Mouse (Mus musculus): ENCODE measurements at regions not wholly inside any gene's neighbourhood (a gene's known extent, or its start where the extent isn't known, plus 50 kb on each side); places are given as distances from the start of the nearest gene placed in this dataset.

- DNase-seq, result peak; percentile 21
These were observed 81.0 kb downstream of the Maf start for GRCm38 (mm10) chr8:115626396-115627136.

DNA sequence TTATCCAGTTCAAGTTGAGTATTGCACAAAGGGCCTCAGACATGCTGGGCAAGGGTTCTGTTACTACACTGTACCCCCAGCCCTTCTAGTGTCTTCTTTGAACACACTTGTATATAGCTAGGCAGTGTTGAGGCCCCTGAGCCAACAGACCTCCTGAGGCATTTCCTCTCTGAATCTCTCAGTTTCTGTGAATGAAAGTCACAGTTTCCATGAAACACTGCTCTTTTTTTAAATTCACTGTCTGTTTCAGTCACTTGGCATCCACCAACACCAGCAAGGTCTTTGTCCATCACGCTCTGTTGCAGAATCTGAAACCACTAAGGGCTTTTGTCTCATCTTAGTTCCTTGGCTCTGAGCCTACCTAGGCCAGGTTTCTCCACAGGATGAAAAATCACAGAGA lies 82.5 kb downstream of the Maf start:
- peak; percentile 27 for DNase-seq

DNA sequence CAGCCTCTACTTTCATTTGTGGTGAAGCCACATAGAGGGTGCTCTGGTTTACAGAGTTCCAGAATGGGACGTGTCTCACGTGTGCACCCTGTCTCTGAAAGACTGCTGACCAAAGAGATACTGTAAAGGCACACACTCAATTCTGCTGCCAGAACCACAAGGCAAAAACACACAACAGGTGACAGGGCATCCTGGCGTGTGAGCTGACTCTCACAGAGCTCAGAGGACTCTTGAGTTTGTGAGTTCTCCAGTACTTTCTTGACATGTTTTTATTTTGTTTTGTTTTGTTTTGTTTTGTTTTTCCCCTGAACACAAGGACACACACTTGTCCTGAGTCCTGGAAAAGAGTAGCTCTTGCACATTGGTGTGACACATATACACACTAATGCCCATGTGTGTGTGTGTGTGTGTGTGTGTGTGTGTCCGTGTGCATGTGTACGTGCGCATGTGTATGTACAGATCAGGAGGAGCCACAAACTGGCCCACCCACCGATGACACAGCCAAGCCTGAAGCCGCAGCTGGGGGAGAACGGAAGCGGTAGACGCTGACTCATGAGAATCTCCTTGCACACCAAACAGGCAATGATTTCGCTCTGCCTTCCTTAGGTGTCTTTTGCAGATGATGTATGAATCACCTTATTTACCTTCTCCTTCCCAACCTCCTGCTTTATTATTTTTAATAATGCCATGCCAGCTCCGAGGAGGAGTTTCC lies 89.4 kb downstream of the Maf start:
- DNase-seq, result no peak

GRCm38 (mm10) chr8:115616871-115617605 lies 90.6 kb downstream of the Maf start:
- peak; percentile 92 for DNase-seq

GRCm38 (mm10) chr8:115613946-115614584 lies 93.5 kb downstream of the Maf start:
- no peak for DNase-seq

- DNase-seq, result no peak
These were observed 95.5 kb downstream of the Maf start for GRCm38 (mm10) chr8:115612119-115612518.

DNA sequence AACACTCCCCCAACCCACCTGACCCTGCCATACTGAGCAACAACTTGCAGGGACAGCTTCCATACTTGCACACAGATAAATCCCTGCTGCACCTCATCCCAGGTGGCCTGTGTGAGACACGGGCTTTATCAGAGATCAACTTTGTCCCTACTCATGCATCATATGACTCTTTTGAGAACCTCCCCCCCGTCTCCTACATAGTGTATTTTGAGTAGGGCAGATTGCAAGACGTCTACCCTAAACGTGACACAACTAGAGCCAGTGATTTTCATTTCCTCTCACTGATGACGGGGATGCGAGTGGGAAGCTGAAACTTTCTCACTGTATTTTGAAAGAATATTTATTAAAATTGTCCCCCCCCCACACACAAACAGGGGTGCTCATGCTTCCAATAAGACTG lies 107.8 kb downstream of the Maf start:
- no peak for DNase-seq

- peak; percentile 46 for DNase-seq
These were observed 110.2 kb downstream of the Maf start for GRCm38 (mm10) chr8:115597226-115597953.

GRCm38 (mm10) chr8:115589721-115590120 lies 117.9 kb downstream of the Maf start:
- no peak for DNase-seq

GRCm38 (mm10) chr8:115589076-115589475 lies 118.5 kb downstream of the Maf start:
- no peak for DNase-seq

DNA sequence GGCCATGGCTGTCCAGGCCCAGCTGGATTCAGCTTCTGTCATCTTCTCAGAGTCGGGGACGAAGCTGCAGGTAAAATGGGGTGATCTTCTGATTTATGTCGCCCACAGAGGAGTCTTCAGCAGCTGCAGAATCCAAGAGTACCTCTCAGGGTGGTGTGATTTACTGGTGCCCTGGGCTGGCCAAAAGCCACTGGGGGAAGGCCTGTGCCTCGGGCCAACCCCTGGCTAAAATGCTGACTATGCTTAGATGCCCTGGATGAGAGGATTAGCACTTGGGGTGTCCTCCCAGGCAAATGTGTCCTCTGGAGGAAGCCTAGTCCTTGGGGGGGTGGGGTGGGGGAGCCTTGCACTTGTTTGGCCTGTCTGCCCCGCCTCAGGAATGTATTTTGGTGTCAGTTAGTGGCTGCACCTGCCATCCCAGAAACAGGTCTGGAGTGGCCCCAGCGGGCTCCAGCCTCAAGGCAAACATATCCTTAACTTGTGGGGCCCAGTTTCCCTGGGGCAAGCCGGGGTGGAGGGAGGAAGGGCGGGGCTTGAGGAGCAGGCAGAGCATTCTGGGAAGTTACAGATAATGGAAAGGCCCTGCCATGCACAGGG lies 123.2 kb downstream of the Maf start:
- no peak for DNase-seq

- DNase-seq, result no peak
These were observed 124.4 kb downstream of the Maf start for GRCm38 (mm10) chr8:115583221-115583620.

GRCm38 (mm10) chr8:115581940-115582517 lies 125.6 kb downstream of the Maf start:
- no peak for DNase-seq

GRCm38 (mm10) chr8:115568394-115568793 lies 139.2 kb downstream of the Maf start:
- DNase-seq, result no peak

DNA sequence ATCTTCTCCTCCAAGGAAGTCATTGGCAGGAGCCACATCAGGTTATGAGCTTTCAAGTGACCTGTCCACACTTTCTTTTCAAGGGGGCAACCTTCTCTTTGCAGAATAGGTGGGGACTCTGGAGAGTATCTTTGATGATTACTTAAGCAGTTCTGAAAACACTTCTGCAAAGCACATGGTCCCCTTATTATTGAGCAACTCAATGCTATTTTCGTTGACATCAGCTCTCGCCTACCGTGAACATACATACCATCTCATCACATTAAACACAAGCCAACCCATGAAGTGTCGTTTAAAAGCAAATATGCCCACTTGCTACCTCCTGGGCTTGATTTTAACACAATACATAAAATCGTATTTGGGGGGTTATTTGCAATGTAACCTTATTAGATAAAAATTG lies 141.8 kb downstream of the Maf start:
- DNase-seq, result no peak

DNA sequence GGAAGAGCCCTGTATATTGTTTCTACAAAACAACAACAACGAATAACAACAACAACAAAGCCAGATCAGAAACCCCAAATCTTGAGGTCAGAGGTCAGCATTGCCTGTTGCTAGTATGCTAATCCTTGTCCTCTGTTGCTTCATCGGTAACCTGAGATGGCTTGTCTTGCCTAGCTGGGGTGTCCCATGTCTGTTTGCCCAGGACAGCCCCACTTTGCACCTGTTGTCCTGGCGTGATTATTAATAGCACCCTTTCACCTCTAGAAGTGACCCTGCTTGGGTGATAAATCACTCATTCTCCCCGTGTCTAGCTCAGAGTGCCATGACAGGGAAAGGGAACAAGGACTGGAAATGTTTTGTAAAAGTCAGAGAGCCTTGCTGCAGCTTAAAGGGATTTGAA lies 145.2 kb downstream of the Maf start:
- no peak for DNase-seq

- no peak for DNase-seq
These were observed 146.3 kb downstream of the Maf start for GRCm38 (mm10) chr8:115560985-115561916.

DNA sequence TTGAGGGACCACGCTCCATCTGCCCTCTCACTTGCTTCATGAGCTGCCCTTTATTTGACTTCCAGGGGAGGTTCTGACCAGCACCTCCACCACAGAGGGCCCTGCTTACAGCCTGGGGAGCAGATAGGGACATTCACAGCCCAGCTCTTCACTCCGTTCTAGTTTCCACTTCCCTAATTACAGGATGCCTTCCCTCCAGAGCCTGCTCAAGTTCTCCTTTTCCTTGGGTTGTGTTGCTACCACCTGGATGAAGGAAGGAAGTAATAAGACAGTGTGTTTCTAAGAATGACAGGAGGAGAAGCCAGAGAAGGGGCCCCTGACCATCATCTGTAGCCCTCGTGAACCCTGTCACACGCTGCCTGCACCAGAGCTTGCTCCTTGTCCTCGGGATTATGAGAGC lies 152.1 kb downstream of the Maf start:
- no peak for DNase-seq

GRCm38 (mm10) chr8:115554185-115554584 lies 153.4 kb downstream of the Maf start:
- no peak for DNase-seq

DNA sequence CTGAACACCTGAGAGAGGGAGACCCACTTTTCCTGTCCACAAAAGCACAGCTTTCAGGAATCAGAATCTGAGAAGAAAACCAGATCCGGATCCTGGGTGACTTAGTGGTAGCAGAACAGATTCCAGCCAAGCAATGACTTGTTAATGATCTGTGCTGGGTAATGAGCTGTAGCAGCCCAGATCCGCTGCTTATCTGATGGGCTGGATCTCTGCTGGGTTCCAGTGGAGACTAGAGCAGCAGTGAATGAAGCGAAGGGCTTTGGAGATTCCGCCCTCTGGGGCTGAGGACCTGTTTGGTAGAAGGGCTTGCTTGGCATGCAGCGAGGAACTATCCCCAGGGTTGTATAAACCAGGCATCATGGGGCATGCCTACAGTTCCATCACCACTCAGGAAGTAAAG lies 156.3 kb downstream of the Maf start:
- DNase-seq, result no peak

- DNase-seq, result no peak
These were observed 158.5 kb downstream of the Maf start for GRCm38 (mm10) chr8:115549112-115549511.

Data from cerebellum, adult 9-11 months (tissue).